Mouse (Mus musculus): ENCODE results near the gene Pnpla6.

DNA sequence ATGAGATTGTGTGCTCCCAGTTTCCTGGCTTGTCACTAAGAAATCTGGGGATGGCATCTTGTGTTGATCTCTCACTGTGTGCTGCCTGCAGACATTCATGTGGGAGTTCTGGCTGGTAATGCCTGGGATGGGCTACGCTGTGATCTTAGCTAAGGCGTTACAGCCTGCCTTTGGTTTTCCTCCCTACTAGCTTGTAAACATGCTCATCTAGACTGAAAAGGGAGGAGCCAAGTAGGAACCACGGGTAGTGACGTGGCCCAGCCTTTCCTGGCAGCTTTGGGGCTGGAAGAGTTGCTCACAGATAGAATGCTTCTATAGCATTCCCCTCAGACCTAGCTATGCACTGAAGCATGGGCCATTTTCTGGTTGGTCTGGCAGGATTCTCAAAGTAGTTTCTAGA, 13.0 kb upstream of the Pnpla6 start:
- TF ChIP-seq CTCF (IDR thresholded peaks at IDR 0.05; ENCODE audit: low read depth, low read length) (no peak), GATA1 (IDR thresholded peaks at IDR 0.05; ENCODE audit: borderline replicate concordance, low read length) (no peak)
